ENCODE assay signal across 16 mouse cellular contexts in the genomic region with DNA sequence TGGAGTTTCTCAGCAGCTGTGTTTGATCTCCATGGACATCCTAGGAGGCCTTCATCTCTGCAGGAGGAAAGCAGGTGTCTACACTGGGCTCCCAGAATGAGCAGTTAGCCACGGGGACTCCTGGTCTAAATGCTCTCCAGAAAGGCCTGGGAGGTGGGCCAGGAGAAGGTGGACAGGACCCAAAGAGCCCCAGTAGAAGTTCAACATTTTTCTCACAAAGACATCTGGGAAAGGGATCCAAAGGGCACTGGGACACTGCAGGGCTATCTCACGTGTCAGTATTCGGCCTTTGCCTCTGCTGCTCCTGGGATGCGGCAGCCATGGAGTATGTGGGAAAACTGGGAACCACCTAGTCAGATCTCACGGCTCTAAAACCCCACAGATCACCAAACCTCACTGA.
"Had no signal": no experiment of that assay in that cellular context is flagged by ENCODE, and none has a peak within 500 bp of the region (broad histone marks: within the 10 kb centered on the region; RNA-seq: fewer than 3 reads in every experiment).

No protein-coding gene starts in this region.

- H3K4me2 ChIP-seq: hindbrain, embryonic 15.5 days; intestine, embryonic 15.5 days; lung, embryonic 15.5 days; midbrain, embryonic 13.5 days had no signal

- H3K4me3 ChIP-seq: hindbrain, embryonic 15.5 days; intestine, embryonic 15.5 days; left cerebral cortex, adult 2 months; lung, embryonic 15.5 days; megakaryocyte, embryonic 14.5 days; midbrain, embryonic 10.5 days; midbrain, embryonic 13.5 days had no signal

- H3K9me3 ChIP-seq: hindbrain, embryonic 15.5 days; intestine, embryonic 15.5 days; lung, embryonic 15.5 days; megakaryocyte, embryonic 14.5 days; midbrain, embryonic 10.5 days; midbrain, embryonic 13.5 days had no signal

- ATAC-seq: intestine, embryonic 15.5 days; midbrain, embryonic 13.5 days; midbrain, embryonic 16.5 days had no signal

- H3K27ac ChIP-seq: hindbrain, embryonic 15.5 days; intestine, embryonic 15.5 days; kidney, postnatal 0 days; left cerebral cortex, adult 2 months; liver, embryonic 14.5 days; lung, embryonic 15.5 days; midbrain, embryonic 10.5 days; midbrain, embryonic 13.5 days; stomach, postnatal 0 days had no signal

- DNase-seq: layer of hippocampus, postnatal 36 days; lung, adult 18-20 months; lung, postnatal 10 days; lung, postnatal 36 days; thymus, postnatal 4 days had no signal

- H3K36me3 ChIP-seq: hindbrain, embryonic 15.5 days; intestine, embryonic 15.5 days; lung, embryonic 15.5 days; midbrain, embryonic 10.5 days; midbrain, embryonic 13.5 days had no signal

- H3K9ac ChIP-seq: hindbrain, embryonic 15.5 days; intestine, embryonic 15.5 days; liver, embryonic 14.5 days; lung, embryonic 15.5 days; midbrain, embryonic 13.5 days had no signal
